Mouse (Mus musculus) effector memory CD4-positive, alpha-beta T cell, adult 5 months (primary cell): Measurements from ENCODE around the gene Pkn1. TPM values are rescaled to one million over a fixed set of nuclear protein-coding genes. Genes with fewer than 3 reads are reported as not detected.

Experiments
- polyA plus RNA-seq: library from polyadenylated mRNA; unstranded; fragments of 100-300 nt; shearing (Covaris generic); gene quantifications from one replicate; pipeline ENCODE4 v1.2.1, GENCODE M21; 2017

Gene Pkn1
- 211 TPM for polyA plus RNA-seq

DNA sequence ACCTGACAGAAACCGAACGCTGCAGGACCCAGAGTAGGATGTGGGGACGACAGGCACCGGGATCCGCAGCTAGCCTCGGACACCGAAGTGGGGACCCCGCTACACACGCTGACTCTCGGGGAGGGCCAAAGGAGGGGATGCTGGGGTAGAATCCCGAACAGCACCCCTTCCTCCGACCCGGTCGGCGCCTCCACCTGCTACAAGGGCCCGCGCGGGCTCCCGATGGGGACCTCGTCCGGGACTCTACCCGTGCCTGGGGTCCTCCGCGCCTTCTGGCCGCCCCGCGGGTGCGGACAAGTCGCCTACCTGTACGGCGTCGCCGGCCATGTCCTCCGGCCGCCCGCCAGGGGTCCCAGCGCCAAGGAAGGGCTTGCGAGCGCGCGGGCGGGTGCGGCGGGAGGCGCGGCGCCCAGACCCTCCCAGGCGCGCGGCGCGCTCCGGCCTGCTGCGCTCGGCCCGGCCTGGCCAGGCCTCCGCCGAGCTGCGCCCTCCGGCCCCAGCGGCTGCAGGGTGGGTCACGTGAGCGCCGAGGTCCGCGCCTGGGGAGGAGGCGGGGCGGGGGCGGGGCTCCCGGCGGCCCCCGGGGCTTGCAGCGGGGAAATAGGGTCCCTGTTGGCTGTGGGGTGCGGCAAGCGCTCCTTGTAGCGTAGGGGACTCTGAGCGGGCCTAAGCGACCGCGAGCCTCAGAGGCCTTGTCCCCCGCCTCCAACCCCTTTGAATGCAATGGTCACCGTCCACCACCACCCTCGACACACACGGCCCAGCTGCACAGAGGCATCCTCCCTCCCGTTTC is at the start of gene Pkn1:
Pkn1 (minus strand) TSS at position 519 of the 793 bp plus-strand sequence.

GRCm38 (mm10) chr8:83740976-83741741 is 42.2 kb upstream of the Pkn1 start, which contains the start of gene Adgre5:
Gene Adgre5 (minus strand): TSS chr8:83741326.

DNA sequence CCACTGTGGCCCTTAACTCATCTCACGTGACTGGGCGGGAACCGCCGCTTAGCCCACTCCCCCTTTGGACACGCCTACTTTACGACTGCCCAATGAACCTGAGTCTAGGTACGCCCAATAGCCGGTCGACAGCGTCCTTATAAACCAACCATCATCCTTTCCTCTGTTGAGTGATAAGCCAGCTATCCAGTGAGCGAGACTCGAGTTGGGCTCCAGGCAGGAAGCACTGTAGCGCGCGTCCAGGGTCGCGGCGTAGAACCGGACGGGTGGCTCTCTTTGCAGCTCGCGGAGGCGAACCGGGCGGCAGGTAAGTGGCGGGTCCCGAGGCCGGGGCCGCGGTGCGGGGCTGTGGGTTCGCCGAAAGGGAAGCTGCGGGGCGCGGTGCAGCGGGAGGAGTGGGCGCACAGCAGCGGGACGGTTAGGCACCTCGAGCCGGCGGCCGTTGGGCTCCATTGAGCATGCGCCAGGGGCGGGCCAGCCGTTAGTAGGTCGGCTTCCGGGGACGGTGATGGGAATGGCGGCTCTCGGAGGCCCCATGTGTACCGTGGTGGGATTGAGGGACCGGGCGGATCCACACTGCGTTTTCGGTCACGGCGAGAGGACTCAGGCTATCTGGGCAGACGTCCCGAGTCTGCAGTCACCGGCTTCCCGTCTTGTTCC is 16.2 kb upstream of the Pkn1 start, which contains the start of gene Ddx39:
Ddx39 (plus strand) TSS at position 147 of the 660 bp plus-strand sequence.

DNA sequence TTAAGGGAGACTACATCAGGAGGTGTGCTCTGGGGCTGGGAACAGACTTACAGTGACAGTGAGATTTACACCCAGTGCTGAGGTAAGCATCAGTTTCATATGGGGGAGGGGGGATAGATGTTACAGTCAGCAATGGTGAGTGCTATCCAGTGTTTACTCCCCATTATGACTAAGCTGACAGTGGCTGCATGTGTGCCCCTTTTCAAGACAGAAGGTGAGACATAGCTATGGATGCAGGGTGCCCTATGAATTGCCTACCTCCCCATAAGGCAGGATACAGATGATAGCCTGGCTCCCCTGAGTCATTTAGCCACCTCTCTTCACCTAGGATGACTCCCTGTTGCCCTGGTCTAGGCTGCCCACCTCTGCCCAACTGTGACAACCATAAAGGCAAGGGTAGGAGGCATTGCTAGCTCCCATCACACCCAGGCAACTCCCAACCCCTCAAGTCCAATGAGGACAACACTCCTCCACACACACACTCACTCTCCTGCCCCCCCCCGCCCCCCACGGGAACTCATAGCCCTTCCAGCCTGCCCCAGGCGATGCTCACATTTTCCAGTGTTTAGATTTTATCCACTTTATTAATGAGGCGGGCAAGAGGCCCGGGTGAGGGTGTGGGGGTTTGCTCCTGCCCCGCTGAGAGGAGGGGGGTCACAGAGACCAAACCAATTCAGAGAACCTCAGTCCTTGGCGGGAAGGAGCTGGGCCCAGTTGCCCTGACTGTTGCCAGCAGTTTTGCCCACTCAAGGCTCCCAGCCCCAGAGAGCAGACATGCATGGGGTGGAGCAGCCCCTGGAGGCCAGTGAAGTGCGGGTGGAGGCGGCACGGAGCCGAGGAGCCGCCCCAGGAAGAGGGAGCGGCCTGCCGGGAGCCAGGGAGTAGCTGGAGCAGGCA is 32.8 kb downstream of the Pkn1 start, which contains the start of gene Ptger1:
Ptger1 (plus strand) TSS at position 710 of the 897 bp plus-strand sequence.

GRCm38 (mm10) chr8:83652030-83652743 is 46.8 kb downstream of the Pkn1 start, which contains the start of gene Gipc1:
Gene Gipc1 (plus strand): TSS chr8:83652677.

Other genes starting within 250 kb of the Pkn1 start
- gene Scoc, start 240.8 kb downstream of the Pkn1 start, polyA plus RNA-seq: 23.0 TPM
- not detected for gene Olfr370, start 163.4 kb downstream of the Pkn1 start, polyA plus RNA-seq
- 110 TPM for gene Ndufb7, start 132.5 kb downstream of the Pkn1 start, polyA plus RNA-seq
- 299 TPM for gene Tecr, start 91.2 kb downstream of the Pkn1 start, polyA plus RNA-seq
- gene Dnajb1, start 91.0 kb downstream of the Pkn1 start, polyA plus RNA-seq: 530 TPM
- 18.1 TPM for gene Gipc1, start 46.5 kb downstream of the Pkn1 start, polyA plus RNA-seq
- 3.3 TPM for gene Ptger1, start 32.5 kb downstream of the Pkn1 start, polyA plus RNA-seq
- 123 TPM for gene Ddx39, start 16.0 kb upstream of the Pkn1 start, polyA plus RNA-seq
- 477 TPM for gene Adgre5, start 42.1 kb upstream of the Pkn1 start, polyA plus RNA-seq
- 7.7 TPM for gene Adgrl1, start 200.9 kb upstream of the Pkn1 start, polyA plus RNA-seq